Mouse (Mus musculus): ENCODE data around the gene Mbnl1. TPM values are rescaled to one million over a fixed set of nuclear protein-coding genes. Genes with fewer than 3 reads are reported as not detected.

Gene Mbnl1
- total RNA-seq, 2 experiments from 2014 or later: 196 to 231 TPM

DNA sequence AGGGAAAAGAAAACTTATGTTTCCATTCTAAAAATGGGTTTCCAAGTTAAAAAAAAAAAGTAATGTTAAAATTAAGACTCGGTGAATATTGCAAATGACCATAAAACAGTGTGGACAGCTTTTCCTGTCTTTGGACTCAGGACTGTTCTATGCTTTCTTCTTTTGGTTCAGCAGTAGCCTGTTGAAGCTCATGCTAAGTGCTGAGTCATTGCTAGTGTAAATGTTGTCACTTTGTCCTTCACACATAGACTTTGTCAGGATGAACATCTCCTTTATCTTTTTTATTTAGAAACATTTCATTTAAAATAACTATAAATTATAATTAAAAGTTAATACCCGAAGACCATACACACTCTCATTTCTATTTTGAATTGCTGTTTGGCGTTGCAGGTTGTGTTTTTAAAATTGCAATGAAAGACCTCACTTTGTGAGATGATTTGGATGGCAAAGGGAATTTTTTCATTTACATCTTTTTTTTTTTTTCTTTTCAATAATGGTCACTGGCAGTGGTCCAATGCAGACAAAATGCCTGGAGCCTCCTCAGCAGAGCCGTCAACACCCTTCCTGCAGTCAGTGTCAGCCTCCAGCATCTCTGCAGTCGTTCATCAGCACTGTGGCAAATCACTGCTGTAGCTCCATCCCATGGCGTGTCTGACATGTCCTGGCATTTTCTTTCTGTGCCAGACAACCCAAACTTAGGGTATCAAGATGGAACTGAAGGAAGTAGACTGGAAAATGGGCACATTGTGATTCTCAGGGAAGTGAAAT, 96.4 kb downstream of the Mbnl1 start:
- peak in 1 of 2 experiments; percentile 44 for DNase-seq

DNA sequence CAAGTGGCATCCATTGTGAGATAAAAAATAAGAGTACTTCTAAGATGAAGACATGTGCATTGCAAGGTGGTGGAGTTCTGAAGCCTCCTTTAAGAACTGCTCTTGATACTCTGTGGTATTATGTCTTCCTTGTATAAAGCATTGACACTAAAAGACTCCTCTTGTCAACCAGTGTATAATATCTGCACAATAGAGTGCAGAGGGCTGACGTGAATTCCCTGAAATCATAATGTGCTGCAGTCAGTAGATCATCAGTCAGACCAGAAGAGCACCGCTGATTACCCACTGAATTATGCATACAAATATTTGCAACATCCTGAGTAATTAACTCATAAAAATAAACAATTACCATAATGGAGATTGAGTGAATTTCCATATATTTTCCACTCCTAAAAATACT, 97.2 kb downstream of the Mbnl1 start:
- DNase-seq: no peak

DNA sequence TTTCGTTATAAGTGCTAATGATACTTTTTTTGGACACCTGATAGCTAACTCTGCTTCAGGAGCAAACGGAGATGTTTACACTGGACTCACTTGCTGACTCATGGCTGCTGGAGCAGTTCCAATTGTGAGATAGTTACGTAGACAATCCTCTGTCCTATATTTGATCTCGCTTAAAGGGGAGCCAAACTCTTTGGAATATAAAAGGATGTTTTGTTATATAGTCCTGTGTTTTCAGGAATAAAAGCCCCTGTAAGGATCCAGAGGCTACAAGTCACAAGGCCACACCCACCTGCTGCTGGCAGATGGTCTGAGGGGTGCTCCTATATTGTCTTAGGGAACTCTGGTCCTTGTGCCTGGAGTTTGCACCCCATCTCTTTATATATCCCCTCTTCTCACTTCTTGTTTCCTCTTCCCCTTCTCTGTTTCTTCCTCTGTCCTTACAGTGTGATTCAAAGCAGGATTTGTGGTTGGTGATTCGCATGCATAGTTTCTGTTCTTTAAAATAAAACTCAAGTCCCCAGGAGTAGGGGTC, 97.9 kb downstream of the Mbnl1 start:
- DNase-seq: peak; percentile 88 to 89

- no peak for DNase-seq
These were observed 98.9 kb downstream of the Mbnl1 start for GRCm38 (mm10) chr3:60571493-60571892.

GRCm38 (mm10) chr3:60574199-60574598, 101.6 kb downstream of the Mbnl1 start:
- DNase-seq: no peak

DNA sequence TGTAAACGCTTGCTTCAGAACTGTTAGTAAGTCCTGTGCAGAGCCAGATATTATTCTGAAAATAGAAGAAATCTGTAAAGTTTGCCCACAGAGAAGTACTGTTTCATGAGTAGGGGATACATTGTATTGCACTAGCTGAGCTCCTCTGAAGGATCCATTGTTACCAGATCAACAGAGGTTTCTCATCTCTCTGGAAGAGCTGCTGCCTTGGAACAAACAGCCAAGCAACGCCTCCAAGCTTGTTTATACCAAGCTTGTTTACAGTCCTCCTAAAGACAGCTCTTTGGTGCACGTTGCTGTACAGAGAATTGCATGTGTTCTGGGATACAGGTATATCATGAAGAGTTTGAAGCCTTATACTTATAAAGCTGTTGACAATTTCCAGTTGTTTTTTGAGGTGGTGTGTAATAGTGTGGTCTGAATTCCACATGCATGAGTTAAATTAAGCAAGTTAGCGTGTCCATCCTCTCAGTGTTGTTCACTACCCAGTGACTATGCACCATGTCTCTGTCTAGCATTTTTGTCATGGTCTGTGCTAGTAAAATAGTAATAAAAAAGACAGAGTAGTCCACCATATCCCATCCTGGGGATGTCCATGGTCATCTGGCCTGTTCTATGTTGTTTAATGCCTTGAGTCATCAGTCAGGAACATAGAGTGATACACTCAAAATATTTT, 102.4 kb downstream of the Mbnl1 start:
- no peak for DNase-seq

- no peak for DNase-seq
These were observed 103.3 kb downstream of the Mbnl1 start for GRCm38 (mm10) chr3:60575945-60576344.

DNA sequence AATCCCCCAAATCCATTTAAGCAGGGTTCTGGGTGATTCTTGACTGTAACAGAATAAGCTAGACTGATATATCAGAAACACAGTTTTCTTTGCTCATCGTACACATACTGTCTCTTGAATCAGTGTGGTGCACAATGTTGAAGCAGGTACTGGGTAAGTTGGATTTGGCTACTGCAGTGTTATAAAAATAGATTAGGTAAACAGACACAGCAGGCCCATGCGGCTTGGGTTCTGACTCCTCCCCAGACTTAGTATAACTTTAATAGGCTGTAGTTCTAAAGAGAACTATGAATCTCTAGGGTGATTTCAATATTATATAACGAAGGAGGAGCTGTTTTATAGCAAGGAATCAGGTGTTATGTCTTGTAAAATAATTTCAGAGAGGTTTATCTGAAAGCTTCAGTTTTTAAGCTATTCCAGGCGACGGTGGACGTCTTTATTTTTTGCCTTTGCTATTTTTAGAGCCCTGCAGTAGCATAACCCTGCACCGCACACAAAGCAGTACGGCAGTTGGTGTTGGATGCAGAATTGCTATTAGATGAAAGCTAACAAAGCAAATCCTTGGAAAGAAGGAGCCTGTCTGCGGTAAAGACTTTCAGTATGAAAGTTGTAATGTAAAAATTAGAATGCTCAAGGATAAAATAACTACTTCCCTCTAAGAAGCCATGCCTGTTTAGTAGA, 103.9 kb downstream of the Mbnl1 start:
- DNase-seq: peak in 1 of 2 experiments; percentile 48

GRCm38 (mm10) chr3:60579880-60580279, 107.2 kb downstream of the Mbnl1 start:
- no peak for DNase-seq

- peak in 1 of 2 experiments; percentile 73 for DNase-seq
These were observed 108.1 kb downstream of the Mbnl1 start for GRCm38 (mm10) chr3:60580699-60581098.

GRCm38 (mm10) chr3:60582154-60582553, 109.5 kb downstream of the Mbnl1 start:
- DNase-seq: peak in 1 of 2 experiments; percentile 55

DNA sequence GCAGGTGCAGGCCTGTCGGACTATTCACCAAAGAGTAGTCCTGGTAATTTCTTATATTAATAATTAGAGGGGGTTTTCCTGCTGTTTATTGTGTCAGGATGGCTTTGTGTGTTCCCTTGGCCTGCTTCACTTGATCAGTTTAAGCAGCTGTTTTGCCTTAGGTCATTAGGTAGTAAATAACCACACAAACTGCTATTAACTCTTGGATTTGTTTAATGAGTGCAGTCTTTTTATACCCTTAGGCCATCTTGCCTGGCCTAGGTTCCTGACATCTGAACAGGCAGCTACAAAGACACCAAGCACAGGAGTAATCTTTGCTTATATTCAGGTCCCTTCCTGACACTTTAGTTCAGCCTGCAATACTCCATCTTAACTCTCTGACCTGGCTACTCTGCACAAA, 110.0 kb downstream of the Mbnl1 start:
- no peak for DNase-seq

DNA sequence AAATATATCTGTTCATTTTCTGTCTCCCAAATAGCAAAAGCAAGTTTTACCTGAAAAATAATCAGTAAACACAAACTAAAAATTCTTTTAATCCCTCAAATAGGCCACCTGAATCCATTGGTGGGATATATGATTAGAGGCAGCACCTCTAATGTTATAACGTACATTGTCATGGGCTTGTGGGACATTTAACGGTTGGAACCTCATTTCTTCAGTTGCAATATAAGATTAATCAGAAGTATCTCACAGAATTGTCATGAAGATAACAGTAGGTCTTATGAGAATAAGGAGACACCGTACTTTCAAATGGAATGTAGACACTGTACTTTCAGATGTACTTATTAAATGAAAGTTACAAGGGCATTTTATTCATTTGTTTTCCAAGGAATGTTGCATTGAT, 112.1 kb downstream of the Mbnl1 start:
- no peak for DNase-seq

GRCm38 (mm10) chr3:60586046-60586445, 113.4 kb downstream of the Mbnl1 start:
- DNase-seq: no peak

DNA sequence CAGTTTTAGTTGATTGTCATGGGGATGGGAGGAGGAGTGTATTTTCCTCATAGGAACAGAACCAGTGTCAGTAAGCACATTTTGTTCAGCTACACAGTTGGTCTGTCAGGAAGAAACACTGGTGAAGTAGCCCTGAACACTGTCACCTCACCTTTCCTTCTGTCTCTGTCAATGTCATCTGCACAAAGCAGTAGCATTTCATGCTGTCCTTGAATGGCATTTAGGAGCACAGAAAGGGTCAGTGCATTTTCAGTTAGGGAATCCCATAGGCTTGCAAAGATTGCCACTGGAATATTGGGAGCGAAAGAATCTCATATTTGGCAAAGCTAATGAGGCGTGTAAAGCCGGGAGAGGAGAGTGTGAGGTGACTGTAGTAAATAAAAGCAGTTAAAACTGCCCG, 114.5 kb downstream of the Mbnl1 start:
- no peak for DNase-seq

GRCm38 (mm10) chr3:60589361-60589760, 116.7 kb downstream of the Mbnl1 start:
- no peak for DNase-seq

- no peak for DNase-seq
These were observed 123.0 kb downstream of the Mbnl1 start for GRCm38 (mm10) chr3:60595606-60596005.

DNA sequence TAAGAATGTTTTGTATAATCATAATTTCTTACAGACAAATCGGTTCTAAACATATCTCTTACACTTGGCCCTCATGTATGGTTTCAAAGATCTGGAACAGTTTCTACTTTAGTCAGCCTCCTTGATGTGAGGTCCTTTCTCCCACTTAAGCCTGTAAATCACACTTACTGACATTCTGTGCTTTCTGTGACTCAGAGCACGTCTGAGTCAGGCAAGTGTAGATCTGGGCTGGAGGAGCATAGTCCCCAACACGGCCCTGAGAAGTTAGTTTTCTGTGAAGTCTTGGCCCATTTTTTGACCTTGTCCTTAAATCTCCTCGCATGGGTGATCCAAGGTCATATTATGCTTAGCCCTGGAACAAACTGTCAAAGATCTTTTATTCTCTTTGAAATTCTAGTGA, 124.4 kb downstream of the Mbnl1 start:
- no peak for DNase-seq

GRCm38 (mm10) chr3:60601686-60602085, 129.1 kb downstream of the Mbnl1 start:
- peak; percentile 74 to 93 for DNase-seq

DNA sequence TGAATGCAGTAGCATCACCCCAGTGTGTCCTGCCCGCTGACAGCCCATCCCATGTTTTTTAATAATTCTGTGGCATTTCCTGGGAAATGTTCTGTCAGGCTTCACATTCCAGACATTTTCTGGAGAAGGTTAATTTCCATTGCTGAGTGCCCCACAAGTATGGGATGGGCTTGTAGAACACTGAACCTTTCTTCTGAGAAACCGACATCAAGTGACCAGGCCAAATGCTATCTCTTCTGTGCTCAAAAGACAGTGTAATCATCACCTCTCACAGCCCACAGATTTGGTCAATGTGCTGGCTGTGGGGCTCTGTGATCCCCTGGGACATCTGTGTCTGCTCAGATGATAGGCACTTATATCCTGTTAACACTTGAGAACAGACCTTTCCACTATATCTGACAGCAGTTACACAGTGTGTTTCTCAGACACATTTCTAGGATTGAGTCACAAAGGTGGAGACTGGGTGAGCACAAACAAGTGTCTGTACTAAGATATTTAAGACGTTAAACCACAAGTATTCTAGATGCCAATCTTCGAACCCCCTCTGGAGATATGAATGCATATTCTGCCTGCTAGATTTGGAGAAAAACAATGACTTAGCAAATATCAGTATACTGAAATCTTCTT, 130.4 kb downstream of the Mbnl1 start:
- no peak for DNase-seq

- DNase-seq: no peak
These were observed 131.0 kb downstream of the Mbnl1 start for GRCm38 (mm10) chr3:60603637-60604036.

- DNase-seq: no peak
These were observed 131.6 kb downstream of the Mbnl1 start for GRCm38 (mm10) chr3:60604205-60604604.

All from heart, adult 18-20 months (tissue).